Mouse (Mus musculus) stomach, postnatal 0 days (tissue): ENCODE results near the gene Slc8a1.

Experiments used
- CTCF ChIP-seq: IDR thresholded peaks from 2 replicates; pipeline ENCODE4 v1.5.1; 2016; ENCODE audit warnings: antibody characterized with exemption, low read depth, mild to moderate bottlenecking, moderate library complexity
- EP300 ChIP-seq: optimal IDR thresholded peaks from 2 replicates; pipeline ENCODE3; 2016; ENCODE audit warnings: antibody characterized with exemption

DNA sequence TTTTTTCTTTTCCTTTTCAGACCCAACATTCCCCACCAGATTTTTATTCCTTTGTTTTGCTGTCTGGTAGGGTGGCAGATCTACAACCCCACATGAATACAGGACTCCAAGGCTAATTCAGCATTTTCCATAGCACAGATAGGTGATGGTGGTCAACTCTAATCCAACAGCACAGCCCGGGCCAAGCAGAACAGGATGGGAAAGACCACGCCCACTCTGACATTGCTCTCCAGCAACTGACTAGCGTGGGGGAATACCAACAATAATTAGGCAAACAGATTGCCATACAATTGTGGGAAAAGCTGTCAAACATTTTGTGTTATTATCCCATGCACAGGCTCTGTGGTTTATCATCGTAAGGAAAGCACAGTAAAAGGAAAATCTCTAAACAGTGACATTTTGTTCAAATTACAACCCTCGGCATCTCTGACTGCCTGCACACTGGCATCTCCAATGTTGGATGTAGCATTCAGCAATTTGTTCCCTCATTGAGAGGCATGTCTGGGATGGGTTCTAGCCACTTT, 233.0 kb downstream of the Slc8a1 start:
- TF ChIP-seq EP300 (no peak), CTCF (no peak)
